11 mouse cellular contexts compared by ENCODE assay signal in the genomic region with DNA sequence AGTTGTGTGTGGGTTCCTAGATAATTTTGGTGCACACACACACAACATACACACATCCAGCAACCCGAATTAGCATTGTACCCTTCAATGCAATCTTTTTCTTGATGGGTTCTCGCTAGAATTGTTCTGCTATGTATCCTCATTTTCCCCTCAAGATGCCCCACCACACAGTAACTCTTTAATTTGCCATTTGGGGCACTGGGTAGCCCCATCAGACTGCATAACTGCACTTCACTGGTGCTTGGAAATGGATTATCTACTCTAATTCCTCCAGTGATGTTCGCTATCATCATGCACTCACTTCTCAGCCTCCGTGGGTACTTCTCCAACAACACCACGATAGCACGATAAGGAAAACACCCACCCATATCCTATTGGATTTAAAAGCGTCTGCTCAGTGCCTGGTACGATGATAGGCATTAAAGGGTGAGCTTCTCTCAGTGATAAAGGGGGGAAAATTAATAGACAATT. TPM values are rescaled to one million over a fixed set of nuclear protein-coding genes. Genes with fewer than 3 reads are reported as not detected.
A peak's percentile ranks its signal among the peaks of the same experiment; 100 is the strongest.
DNase-seq lines count a peak whose midpoint lies in the region; ATAC-seq lines count a peak whose summit lies in the region.
"Had no signal": no experiment of that assay in that cellular context is flagged by ENCODE, and none has a peak within 500 bp of the region (broad histone marks: within the 10 kb centered on the region; RNA-seq: fewer than 3 reads in every experiment).

No protein-coding gene starts in this region.

- H3K9ac ChIP-seq in embryonic facial prominence, embryonic 13.5 days = peak overlapping the region; percentile 83
- peak overlapping the region; percentile 98 for H3K9ac ChIP-seq in hindbrain, embryonic 14.5 days
- H3K9ac ChIP-seq in neural tube, embryonic 11.5 days (ENCODE audit: low read length) = no peak overlapping the region; the same call in 1 of the 2 replicates
- H3K9ac ChIP-seq: liver, embryonic 14.5 days had no signal

- H3K36me3 ChIP-seq in embryonic facial prominence, embryonic 13.5 days = no peaks in the 10 kb centered on the region
- no peaks in the 10 kb centered on the region for H3K36me3 ChIP-seq in hindbrain, embryonic 14.5 days (replicated peaks; ENCODE audit: control insufficient read depth, insufficient read depth)
- H3K36me3 ChIP-seq in neural tube, embryonic 11.5 days (ENCODE audit: control insufficient read depth, insufficient read depth, low read length) = no peaks in the 10 kb centered on the region

- peak; percentile 11; the same call in 1 of the 2 replicates for ATAC-seq in embryonic facial prominence, embryonic 13.5 days (ENCODE audit: insufficient number of reproducible peaks, insufficient read depth, low FRiP score, low TSS enrichment, low read depth)
- peak; percentile 7; the same call in 1 of the 2 replicates for ATAC-seq in hindbrain, embryonic 14.5 days (ENCODE audit: low FRiP score)
- ATAC-seq in neural tube, embryonic 11.5 days (ENCODE audit: insufficient read depth, low FRiP score, low TSS enrichment) = 0 out of 2 replicates have a peak, but pooled peaks have one; percentile 0
- no peak for ATAC-seq in erythroid progenitor cell, adult 5-6 weeks (replicated peaks; ENCODE audit: low FRiP score, poor library complexity, severe bottlenecking)

- peaks cover 10% of the 10 kb centered on the region for H3K4me1 ChIP-seq in embryonic facial prominence, embryonic 13.5 days
- H3K4me1 ChIP-seq in hindbrain, embryonic 14.5 days (replicated peaks; ENCODE audit: control insufficient read depth, insufficient read depth, low read length) = peaks cover 25% of the 10 kb centered on the region
- 0 out of 2 replicates have a peak, but pooled peaks cover 4% of the 10 kb centered on the region for H3K4me1 ChIP-seq in neural tube, embryonic 11.5 days (ENCODE audit: control insufficient read depth, insufficient read depth, low read length)

- DNase-seq in layer of hippocampus, adult 11-12 months (ENCODE audit: low spot score) = peak; percentile 18
- no peak for DNase-seq in layer of hippocampus, postnatal 36 days
- no peak for DNase-seq in hindbrain, embryonic 14.5 days (ENCODE audit: low spot score)
- DNase-seq in neural tube, embryonic 11.5 days (ENCODE audit: low spot score) = no peak
- DNase-seq in B cell, adult 2 months = no peak
- no peak for DNase-seq in kidney, adult 9 months

- H3K4me2 ChIP-seq in embryonic facial prominence, embryonic 13.5 days = peak overlapping the region; percentile 88
- peak overlapping the region; percentile 83 for H3K4me2 ChIP-seq in hindbrain, embryonic 14.5 days (replicated peaks)
- H3K4me2 ChIP-seq in neural tube, embryonic 11.5 days (ENCODE audit: low read depth) = peak overlapping the region; percentile 82

- WGBS in embryonic facial prominence, embryonic 13.5 days = 25% methylated on average over 8 of the region's 8 CpGs
- 20% methylated on average over 8 of the region's 8 CpGs for WGBS in hindbrain, embryonic 14.5 days
- 26% methylated on average over 8 of the region's 8 CpGs for WGBS in neural tube, embryonic 11.5 days

- peak overlapping the region; percentile 72 for H3K4me3 ChIP-seq in embryonic facial prominence, embryonic 13.5 days
- peak overlapping the region; percentile 81 for H3K4me3 ChIP-seq in hindbrain, embryonic 14.5 days (replicated peaks; ENCODE audit: low read length)
- peak overlapping the region; percentile 66 for H3K4me3 ChIP-seq in neural tube, embryonic 11.5 days (ENCODE audit: low read depth, low read length)
- H3K4me3 ChIP-seq: erythroblast, embryonic 14.5 days had no signal

- H3K27me3 ChIP-seq in embryonic facial prominence, embryonic 13.5 days = peaks cover 24% of the 10 kb centered on the region
- no peaks in the 10 kb centered on the region for H3K27me3 ChIP-seq in hindbrain, embryonic 14.5 days (ENCODE audit: control insufficient read depth, insufficient read depth, low read length)
- peaks cover 4% of the 10 kb centered on the region for H3K27me3 ChIP-seq in neural tube, embryonic 11.5 days (ENCODE audit: control insufficient read depth, insufficient read depth, low read length)

- H3K9me3 ChIP-seq in embryonic facial prominence, embryonic 13.5 days = no peaks in the 10 kb centered on the region
- no peaks in the 10 kb centered on the region for H3K9me3 ChIP-seq in hindbrain, embryonic 14.5 days (ENCODE audit: control insufficient read depth, low read length)
- no peaks in the 10 kb centered on the region for H3K9me3 ChIP-seq in neural tube, embryonic 11.5 days (ENCODE audit: control insufficient read depth, low read length)

- no peak overlapping the region for H3K27ac ChIP-seq in embryonic facial prominence, embryonic 13.5 days
- H3K27ac ChIP-seq in hindbrain, embryonic 14.5 days = peak overlapping the region; percentile 92
- H3K27ac ChIP-seq in neural tube, embryonic 11.5 days (ENCODE audit: low read depth, low read length) = no peak overlapping the region
- H3K27ac ChIP-seq: liver, embryonic 14.5 days had no signal

RNA-seq across cellular contexts. Expression of a gene that starts 0.9 kb away (rescaled TPM):
- total RNA-seq in layer of hippocampus, postnatal 36 days (2021) = 100 to 1,000 TPM; 253 to 254 TPM
- 1.6 and 2.2 TPM in 2 replicates for polyA plus RNA-seq in embryonic facial prominence, embryonic 13.5 days (2015; fragmentation: Nextera tagmentation; extraction: Ambion mirVana)
- polyA plus RNA-seq in hindbrain, embryonic 14.5 days (2014; fragmentation: Nextera tagmentation; extraction: Ambion mirVana) = 23.9 and 24.5 TPM in 2 replicates
- 2.8 and 3.0 TPM in 2 replicates for polyA plus RNA-seq in neural tube, embryonic 11.5 days (2014; fragmentation: Nextera tagmentation; extraction: Ambion mirVana)
- total RNA-seq in erythroid progenitor cell, adult 5-6 weeks (2015; ENCODE audit: low replicate concordance) = not detected in 2 replicates
- 0.51 TPM in 1 of 2 replicates, not detected in the other for total RNA-seq in erythroid progenitor cell, adult 5-6 weeks (2017; ENCODE audit: low replicate concordance)
- polyA plus RNA-seq: erythroblast, embryonic 14.5 days; Patski had no signal
